Mouse (Mus musculus) adrenal gland, adult 8-10 months (tissue): ENCODE data around the gene Gm36210. TPM values are rescaled to one million over a fixed set of nuclear protein-coding genes. Genes with fewer than 3 reads are reported as not detected.

Experiments used
- DNase-seq: peaks from one replicate; pipeline ENCODE4 v3.0.0; 2022
- total RNA-seq, 4 experiments: library from RNA; stranded (reverse); gene quantifications; 2 replicates each; pipeline ENCODE4 v1.2.4; 2022

Gm36210 gene
- total RNA-seq, 4 experiments from 2014 or later, result 0.26 TPM; not detected in 3

DNA sequence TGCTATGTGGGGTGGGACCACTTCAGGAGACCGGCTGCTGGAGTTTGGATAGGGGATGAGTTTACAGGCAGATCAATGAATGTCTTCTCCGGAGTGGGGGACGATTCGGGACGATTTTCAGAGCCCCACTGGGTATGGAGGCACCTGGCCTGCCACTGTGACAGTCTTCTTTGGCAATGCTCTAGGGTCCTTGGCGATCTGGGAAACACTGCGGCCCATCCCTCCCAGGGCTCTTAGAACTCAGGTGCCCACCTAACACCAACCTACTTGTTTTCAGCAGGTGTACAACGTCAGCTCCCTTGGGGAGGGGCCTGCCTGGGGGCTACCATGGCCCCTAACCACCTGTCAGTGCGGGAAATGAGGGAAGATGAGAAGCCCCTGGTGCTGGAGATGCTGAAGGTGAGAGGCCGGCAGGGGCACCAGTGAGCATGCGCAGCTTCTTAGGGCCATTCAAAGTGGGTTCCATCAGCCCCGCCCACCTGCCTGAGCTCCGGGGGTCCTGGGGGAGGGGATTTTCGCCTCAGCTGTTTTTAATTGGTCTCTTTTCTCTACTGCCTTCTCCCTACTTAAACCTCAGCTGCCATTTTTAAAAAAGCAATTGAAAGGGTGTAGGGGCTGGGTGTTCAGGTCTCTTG lies 16.7 kb upstream of the Gm36210 start:
- DNase-seq, result no peak

DNA sequence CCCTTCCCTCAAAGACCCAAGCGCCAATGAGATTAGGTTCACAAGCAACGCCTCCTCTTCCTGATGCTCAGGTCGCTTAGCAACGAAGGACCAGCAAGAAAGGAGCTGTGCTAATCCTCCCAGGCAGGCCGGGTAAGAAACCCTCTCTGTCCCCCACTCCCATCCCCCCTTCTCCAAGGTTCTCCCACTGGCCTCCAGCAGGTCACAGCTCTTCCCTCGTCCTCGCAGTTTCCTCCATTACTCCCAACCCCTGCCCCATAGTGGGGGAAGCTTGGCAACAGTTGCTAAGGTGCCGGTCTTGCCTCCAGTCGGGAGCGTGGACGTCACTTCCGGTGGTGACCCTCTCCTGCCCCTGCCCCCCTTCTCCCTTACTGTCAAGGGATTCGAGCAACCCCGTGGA lies 16.2 kb upstream of the Gm36210 start:
- DNase-seq, result peak; percentile 69

DNA sequence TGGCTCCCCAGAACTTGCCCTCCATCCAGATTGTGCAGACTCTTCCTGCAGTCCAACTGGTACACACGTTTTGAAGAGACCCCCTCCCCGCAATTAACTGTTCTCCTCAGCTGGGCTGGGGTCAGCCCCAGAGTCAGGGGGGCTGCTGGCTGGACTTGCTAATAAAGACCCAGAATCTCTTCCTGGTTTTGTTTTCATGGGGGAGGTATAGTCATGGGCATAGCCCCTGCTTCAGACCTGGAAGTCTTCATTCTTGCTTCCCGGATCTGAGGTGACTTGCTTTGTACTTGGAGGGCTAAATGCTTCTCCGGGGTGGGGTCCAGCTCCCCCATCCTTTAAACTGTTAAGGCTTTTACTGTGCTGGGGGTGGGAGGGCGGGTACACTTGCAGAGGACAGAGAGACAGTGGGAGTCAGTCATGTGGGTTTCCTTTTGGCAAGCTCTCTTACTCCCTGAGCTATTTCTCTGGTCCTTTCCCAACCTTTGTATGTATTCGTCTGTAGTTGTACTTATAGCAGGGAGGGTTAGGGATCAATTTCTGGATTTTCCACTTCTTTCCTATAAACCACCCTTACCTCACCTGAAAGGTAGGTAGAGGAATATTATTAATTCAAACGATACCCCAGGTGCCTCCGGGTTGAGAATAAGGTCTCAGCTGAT lies 15.6 kb upstream of the Gm36210 start, which contains the start of gene Nat14:
Gene Nat14, plus strand, starts transcription at position 205 of the 659 bp plus-strand sequence.
- no peak for DNase-seq

DNA sequence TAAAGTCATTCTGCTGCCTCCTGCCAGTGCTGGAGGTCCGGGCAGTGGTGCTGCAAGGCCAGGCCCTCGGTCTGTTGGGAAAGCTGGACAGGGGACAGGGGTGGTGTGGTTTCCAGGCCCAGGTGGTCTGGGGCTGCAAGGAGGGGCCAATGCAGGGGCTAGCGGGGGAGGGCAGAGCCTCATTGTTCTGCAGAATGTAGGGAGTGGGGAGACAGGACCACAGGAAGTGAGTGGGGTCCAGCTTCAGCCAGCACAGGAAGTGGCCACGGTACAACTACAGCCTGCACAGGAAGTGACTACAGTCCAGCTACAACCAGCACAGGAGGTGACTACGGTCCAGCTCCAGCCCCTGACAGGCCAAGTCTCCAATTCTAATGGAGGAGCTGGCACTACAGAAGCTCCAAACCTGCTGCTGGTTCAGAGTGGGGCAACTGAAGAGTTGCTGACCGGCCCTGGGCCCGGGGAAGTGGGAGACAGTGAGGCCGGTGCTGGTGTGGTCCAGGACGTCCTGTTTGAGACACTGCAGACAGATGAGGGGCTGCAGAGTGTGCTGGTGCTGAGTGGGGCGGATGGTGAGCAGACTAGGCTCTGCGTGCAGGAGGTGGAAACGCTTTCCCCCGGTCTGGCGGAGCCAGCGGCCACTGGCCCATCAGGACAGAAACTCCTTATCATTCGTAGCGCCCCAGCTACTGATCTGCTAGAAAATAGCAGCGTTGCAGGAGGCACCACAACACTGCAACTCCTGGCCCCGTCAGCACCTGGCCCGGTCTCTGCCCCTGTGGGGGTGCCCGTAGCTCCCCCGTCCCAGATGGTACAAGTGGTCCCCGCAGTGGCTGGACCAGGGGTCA lies 14.9 kb upstream of the Gm36210 start:
- DNase-seq, result no peak

DNA sequence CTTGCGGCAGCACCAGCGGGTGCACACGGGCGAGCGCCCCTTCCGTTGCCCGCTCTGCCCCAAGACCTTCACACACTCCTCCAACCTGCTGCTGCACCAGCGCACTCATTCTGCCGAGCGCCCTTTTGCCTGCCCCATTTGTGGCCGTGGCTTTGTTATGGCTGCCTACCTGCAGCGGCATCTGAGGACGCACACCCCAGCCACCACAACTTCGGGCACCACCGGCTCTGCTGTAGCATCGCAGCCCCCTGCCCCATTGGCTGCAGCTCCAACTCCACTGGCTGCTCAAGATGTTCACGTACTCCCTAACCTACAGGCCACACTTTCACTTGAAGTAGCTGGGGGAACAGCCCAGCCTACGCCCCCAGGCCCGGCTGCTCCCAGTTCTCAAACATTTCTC lies 14.2 kb upstream of the Gm36210 start:
- no peak for DNase-seq

DNA sequence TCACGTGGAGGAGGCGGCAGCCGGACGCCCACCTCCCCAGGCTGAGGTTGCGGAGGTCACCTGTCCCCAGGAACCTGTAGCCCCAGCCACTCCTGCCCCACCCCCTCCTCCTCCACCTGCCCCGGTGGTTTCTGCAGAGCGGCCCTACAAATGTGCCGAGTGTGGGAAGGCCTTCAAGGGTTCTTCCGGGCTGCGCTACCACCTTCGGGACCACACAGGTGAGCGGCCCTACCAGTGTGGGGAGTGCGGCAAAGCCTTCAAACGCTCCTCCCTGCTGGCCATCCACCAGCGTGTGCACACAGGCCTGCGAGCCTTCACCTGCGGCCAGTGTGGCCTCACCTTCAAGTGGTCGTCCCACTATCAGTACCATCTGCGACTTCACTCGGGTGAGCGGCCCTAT lies 13.7 kb upstream of the Gm36210 start:
- DNase-seq, result no peak

DNA sequence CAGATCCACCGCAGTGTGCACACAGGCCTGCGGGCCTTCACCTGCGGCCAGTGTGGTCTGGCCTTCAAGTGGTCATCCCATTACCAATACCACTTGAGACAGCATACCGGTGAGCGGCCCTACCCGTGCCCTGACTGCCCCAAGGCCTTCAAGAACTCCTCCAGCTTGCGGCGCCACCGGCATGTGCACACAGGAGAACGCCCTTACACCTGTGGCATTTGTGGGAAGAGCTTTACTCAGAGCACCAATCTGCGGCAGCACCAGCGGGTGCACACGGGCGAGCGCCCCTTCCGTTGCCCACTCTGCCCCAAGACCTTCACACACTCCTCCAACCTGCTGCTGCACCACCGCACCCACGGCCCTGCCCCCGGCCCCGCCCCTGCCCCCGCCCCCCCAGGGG lies 12.8 kb upstream of the Gm36210 start:
- DNase-seq, result no peak

DNA sequence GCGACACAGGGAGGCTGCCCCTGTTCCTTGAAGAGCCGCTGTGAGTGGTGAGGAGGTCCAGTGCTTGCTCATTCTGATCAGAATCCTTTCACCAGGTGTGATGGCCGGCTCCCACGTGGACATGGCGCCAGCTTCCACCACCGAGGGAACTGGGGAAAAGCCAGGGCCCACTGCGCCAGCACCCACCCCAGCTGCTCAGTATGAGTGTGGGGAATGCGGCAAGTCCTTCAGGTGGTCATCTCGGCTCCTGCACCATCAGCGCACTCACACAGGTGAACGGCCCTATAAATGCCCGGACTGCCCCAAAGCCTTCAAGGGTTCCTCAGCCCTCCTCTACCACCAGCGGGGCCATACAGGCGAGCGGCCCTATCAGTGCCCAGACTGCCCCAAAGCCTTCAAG lies 12.4 kb upstream of the Gm36210 start:
- DNase-seq, result no peak

DNA sequence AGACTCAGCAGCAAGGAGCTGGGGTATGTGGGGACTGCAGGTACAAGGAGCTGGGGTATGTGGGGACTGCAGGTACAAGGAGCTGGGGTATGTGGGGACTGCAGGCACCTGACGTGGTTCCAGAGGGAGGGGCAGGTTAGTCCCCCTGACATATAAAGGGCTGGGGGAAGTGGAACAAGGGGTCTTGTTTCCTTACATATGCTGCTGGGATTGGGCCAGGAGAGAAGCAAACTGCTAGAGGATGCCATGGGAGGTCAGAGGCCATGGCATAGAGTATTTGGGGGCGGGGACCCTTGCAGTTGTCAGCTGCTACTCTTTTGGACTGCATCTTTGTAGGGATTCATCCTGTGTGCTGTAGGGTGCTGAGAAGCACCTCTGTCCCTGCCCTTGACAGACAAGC lies 11.2 kb upstream of the Gm36210 start:
- no peak for DNase-seq

DNA sequence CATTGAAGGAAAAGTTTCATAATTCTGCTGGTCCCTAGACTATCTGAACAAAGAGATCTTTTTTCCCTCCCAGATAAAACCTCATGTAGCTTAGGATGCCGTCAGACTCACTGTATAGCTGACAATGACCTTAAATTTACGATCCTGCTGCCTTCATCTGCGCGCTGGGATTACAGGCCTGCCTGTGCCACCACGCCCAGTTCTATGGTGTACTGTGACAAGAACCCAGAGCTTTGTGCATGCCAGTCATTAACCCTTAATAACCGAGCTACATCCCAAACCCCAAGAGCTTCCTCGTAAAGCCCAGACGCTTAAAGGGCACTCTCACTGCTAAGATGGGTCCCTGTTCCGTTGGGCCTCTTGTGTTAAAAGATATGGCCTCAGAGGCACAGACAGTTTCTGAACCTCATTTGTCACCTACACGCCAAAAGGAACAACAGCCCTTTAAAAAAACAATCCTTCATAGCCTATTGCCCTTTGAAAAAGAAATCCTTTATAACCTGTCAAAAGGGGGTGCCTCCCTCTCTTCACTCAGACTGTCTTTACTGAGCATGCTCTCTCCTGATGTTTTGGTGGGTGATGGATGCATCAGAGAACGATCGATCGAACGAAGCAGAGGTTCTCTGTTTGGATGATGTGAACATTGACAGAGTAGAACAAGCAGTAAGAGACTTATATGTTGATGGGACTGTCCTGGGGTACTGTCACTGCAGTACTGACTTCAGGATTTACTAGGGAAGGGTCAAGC lies 9.5 kb upstream of the Gm36210 start:
- no peak for DNase-seq

DNA sequence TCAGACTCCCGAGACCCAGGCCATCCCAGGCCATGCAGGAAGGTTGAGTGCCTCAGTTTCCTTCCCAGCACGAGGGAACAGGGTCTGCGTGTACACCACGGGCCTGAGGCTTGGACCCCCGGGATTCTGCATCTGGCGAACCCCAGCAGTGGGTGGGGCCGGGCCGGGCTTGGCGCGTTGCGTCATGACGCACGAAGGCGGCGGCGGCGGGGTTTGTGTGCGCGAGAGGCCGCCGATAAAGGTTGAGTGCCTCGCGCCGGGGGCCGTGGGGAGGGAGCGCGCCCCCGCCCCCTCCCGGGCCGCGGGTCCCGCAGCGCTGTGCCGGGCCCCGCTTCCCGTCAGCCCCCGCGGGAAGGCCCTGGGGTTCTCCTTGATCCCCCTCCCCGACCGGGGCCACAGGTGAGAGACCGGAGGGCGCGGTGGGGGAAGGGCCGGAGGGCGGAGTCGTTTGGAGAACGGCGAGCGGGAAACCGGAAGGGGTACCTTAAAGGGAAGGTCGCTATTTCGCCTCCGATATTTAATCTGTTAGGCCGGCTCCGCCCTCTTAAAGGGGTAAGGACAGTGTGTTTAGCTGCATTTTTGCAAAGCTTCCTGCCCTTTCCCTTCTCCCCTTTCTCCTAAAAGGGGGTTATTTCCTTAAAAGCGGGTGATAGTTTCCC lies 8.8 kb upstream of the Gm36210 start, which contains the start of gene Zfp628:
Gene Zfp628, plus strand, starts transcription at position 211 of the 659 bp plus-strand sequence.
- peak; percentile 87 for DNase-seq

DNA sequence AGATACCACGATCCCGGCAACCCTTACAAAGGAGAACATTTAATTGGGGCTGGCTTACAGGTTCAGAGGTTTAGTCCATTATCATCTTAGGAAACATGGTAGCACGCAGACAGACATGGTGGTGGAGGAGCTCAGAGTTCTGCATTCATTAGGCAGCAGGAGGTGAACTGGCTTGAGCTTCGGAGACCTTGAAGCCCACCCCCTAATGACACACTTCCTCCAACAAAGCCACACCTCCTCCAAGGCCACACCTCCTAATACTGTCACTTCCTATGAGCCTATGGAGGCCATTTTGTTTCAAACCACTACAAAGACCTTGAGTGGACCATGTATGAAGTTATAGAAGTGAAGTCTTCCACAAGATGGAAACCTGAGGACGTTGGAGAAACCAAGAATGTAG lies 5.9 kb upstream of the Gm36210 start:
- no peak for DNase-seq

DNA sequence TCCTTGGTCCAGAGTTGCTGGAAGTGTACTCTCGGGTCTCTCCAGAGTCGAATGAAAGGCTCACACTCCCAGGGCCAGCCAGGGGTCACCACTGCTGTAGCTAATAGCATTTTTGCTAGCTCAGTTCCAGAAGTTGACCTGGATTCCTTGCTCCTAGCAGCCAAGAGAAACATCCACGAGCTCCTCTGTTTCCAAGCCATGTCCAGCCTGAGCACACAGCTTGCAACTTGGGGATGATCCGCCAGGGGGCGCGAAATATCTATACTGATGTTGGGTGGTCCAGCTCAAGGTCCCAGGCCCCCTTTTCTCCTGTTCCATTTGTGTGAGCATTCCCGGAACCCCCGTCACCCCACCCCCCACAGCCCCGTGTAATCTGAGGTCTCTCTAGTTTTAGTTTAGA lies 5.2 kb upstream of the Gm36210 start:
- no peak for DNase-seq

DNA sequence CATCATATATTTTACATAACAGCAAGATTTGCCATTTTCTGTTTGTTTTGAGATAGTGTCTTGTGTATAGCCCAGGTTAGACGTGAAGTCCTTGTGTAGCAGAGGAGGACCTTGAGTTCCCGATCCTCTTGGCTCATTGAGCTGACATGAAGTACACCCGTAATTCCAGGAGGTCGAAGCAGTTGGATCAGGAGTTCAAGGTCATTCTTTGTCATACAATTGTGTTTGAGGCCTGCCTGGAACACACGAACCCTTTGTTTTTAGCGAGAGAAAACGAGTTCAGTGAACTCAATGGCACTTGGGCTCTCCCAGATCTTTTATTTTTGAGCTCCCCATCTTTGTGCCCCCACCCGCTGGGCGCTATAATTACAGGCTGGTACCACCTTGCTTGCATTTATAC lies 3.9 kb downstream of the Gm36210 start:
- no peak for DNase-seq

DNA sequence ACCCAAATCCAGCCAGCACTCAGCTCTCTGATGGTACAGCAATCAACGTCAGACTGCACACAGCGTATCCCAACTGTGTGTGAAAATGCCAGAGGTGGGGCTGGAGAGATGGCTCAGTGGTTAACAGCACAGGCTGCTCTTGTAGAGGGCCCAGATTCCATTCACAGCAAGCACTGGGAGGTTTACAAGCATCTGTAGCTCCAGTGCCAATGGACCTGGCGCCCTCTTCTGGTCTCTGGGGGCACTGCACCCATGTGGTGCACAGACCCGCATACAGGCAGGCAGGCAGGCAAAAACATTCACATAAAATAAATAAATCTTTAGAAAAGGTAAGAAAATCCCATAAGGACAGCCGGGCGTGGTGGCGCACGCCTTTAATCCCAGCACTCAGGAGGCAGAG lies 5.1 kb downstream of the Gm36210 start:
- no peak for DNase-seq

DNA sequence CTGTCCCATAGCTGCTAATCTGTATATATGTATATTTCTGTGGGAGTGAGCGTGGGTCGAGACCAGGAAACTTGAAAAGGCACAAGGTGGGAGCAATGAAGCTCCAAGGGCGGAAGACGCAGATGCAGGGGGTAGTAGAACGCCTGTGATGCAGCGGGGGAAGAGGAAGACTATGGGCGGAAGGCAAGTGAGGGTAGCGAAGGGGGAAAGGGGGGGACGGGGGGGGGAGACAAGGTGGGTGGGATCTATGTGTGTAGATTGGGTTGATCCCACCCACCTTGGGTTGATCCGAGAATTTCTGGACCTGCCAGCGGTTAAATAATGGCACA lies 5.8 kb downstream of the Gm36210 start:
- no peak for DNase-seq

DNA sequence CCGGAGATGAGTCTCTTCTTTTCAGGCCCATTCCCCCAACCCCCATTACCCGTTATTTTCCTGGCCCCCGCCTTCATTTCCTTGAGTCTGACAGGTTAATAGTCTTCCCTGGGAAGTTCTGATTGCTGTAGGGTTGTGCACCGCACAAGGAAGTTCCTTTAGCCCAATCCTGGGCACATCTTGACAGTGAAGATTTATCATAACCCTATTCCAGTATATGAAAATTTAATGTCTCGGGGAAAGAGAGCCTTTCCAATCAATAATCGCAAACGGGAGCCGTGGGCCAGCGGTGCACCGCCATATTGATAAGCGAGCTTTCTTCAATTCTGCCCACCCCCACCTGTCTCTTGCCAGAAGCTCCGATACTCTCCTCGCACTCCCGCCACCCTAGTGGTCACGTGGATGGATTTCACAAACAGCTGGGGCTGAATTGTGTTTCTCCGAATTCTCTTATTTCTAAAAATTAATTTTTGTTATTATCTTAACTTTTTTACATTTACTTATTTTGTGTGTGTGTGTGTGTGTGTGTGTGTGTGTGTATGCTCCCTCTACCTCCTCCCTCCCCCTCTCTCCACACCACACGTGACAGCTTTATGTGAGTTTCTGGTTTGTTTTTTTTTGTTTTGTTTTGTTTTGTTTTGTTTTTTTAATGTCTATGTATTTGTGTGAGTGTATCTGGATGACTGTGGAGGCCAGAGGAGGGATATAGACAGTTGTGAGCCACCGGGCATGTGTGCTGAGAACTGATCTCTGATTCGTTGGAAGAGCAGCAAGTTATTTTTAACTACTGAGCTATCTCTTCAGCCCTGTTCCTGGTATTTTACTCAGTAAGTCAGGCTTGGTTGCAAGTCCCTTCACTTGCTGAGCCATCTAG lies 6.4 kb downstream of the Gm36210 start:
- DNase-seq, result no peak

DNA sequence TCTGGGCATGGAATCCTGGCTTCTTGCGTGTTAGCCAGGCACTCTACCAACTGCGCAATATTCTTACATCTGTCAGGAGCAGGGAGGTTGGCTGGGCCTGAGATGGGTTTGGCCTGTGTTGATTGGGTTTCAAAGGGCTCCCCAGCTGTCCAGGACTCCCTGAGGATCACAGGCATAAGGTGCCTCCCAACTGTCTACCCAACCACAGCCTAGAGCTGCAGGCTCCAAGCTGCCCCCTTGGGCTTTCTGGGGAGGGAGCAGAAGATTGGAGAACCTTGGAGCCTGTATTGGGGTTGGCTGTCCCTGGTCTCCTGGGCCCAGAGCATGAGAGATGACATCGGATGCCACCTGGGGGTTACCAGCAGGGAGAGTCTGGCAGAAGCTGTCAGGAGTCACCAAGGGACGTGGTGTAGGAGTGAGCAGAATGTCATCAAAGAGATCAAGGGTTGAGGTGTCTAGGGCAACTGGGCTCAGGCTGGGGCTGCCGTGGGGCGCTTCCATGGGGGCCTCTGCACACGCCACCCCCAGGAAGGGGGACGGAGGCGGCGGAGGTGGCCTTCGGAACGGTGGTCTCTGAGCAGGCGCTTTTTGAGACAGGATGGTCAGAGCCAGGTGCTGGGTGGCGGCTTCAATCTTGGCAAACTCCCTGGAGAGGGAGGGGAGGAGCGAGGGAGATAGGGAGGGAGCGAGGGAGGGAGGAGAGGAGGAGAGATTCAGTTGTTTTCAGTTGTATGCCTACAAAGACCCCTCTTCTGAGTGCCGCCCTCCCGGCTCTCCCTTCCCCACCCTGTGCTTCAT lies 7.3 kb downstream of the Gm36210 start:
- no peak for DNase-seq

DNA sequence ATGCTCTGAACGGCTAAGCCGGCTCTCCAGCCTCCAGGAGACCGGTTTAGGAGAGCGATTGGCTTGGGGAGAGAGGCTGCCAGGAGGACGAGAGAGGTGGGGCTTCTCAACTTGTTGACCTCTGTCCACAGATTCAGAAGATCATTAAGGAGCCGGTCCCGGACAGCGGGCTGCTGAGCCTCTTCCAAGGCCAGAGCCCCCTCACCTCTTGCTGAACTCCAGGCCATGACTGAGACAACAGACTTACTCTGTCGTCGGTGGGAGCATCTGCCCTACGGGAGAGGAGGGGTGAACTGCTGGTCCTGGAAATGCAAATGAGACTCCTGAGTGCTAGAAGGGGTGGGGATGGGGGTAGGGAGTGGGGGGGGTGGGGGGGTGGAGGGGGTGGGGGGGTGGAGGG lies 11.1 kb downstream of the Gm36210 start:
- DNase-seq, result no peak

DNA sequence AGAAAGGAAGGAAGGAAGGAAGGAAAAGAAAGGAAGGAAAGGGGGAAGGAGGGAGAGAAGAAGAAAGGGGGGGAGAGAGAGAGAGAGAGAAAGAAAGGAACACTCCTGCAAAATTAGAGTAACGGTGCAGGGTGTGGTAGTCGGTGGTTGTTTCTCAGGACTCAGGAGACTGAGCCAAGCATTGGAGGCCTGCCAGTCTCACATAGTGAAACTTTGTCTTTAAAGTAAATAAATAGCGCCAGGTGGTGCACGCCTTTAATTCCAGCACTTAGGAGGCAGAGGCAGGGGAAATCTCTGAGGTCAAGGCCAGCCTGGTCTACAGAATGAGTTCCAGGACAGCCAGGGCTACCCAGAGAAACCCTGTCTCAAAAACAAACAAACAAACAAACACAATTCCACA lies 19.6 kb downstream of the Gm36210 start:
- no peak for DNase-seq
